Mouse (Mus musculus): ENCODE results near the gene Kansl3. TPM values are rescaled to one million over a fixed set of nuclear protein-coding genes. Genes with fewer than 3 reads are reported as not detected.

Kansl3 gene
- polyA plus RNA-seq, 1 experiment from 2014 or later = 49.8 TPM

GRCm38 (mm10) chr1:36296466-36297149 is 72.4 kb downstream of the Kansl3 start:
- H3K27ac ChIP-seq (ENCODE audit: low read length) = no peak overlapping the region
- H3K4me3 ChIP-seq (ENCODE audit: low read length) = no peak overlapping the region
- H3K36me3 ChIP-seq (ENCODE audit: insufficient read depth, low read length) = no peaks in the 10 kb centered on the region
- no peak overlapping the region for H3K4me2 ChIP-seq (replicated peaks; ENCODE audit: low read depth, low read length)
- no peak overlapping the region for H3K9ac ChIP-seq (replicated peaks; ENCODE audit: low read length)
- H3K27me3 ChIP-seq (ENCODE audit: insufficient read depth, low read length) = no peaks in the 10 kb centered on the region
- no peaks in the 10 kb centered on the region for H3K9me3 ChIP-seq (ENCODE audit: low read length)
- H3K4me1 ChIP-seq (ENCODE audit: insufficient read depth, low read length) = no peaks in the 10 kb centered on the region
- 64% methylated on average over 9 of the region's 9 CpGs for WGBS
- ATAC-seq (ENCODE audit: low FRiP score, low TSS enrichment) = no peak

- no peak overlapping the region for H3K9ac ChIP-seq (replicated peaks; ENCODE audit: low read length)
- H3K4me3 ChIP-seq (ENCODE audit: low read length) = no peak overlapping the region
- 76% methylated on average over 3 of the region's 3 CpGs for WGBS
- no peaks in the 10 kb centered on the region for H3K4me1 ChIP-seq (ENCODE audit: insufficient read depth, low read length)
- no peak overlapping the region for H3K27ac ChIP-seq (ENCODE audit: low read length)
- ATAC-seq (ENCODE audit: low FRiP score, low TSS enrichment) = no peak
- H3K36me3 ChIP-seq (ENCODE audit: insufficient read depth, low read length) = no peaks in the 10 kb centered on the region
- H3K9me3 ChIP-seq (ENCODE audit: low read length) = no peaks in the 10 kb centered on the region
- H3K27me3 ChIP-seq (ENCODE audit: insufficient read depth, low read length) = no peaks in the 10 kb centered on the region
- H3K4me2 ChIP-seq (replicated peaks; ENCODE audit: low read depth, low read length) = no peak overlapping the region
These were observed 74.6 kb downstream of the Kansl3 start for GRCm38 (mm10) chr1:36294402-36294801.

- no peaks in the 10 kb centered on the region for H3K36me3 ChIP-seq (ENCODE audit: insufficient read depth, low read length)
- H3K27me3 ChIP-seq (ENCODE audit: insufficient read depth, low read length) = no peaks in the 10 kb centered on the region
- no peak overlapping the region for H3K9ac ChIP-seq (replicated peaks; ENCODE audit: low read length)
- H3K4me2 ChIP-seq (replicated peaks; ENCODE audit: low read depth, low read length) = no peak overlapping the region
- WGBS = 89% methylated on average over 8 of the region's 8 CpGs
- ATAC-seq (ENCODE audit: low FRiP score, low TSS enrichment) = no peak
- H3K4me1 ChIP-seq (ENCODE audit: insufficient read depth, low read length) = no peaks in the 10 kb centered on the region
- H3K27ac ChIP-seq (ENCODE audit: low read length) = no peak overlapping the region
- no peak overlapping the region for H3K4me3 ChIP-seq (ENCODE audit: low read length)
- H3K9me3 ChIP-seq (ENCODE audit: low read length) = no peaks in the 10 kb centered on the region
These were observed 75.5 kb downstream of the Kansl3 start for GRCm38 (mm10) chr1:36293470-36293869.

Small RNA genes lying within 50 kb of the gene (microRNA-seq; reads per million reads assigned to microRNA genes)
- gene Mir6898 = not detected

Other genes starting within 250 kb of the Kansl3 start
- 61.3 and 69.0 TPM in 2 replicates for gene Uggt1, start 124.5 kb downstream of the Kansl3 start, polyA plus RNA-seq (2015; fragmentation: Nextera tagmentation; extraction: Ambion mirVana)
- gene Neurl3, start 94.5 kb downstream of the Kansl3 start, polyA plus RNA-seq (2015; fragmentation: Nextera tagmentation; extraction: Ambion mirVana) = 18.4 TPM in 2 replicates
- 6.5 and 7.9 TPM in 2 replicates for gene Arid5a, start 61.4 kb downstream of the Kansl3 start, polyA plus RNA-seq (2015; fragmentation: Nextera tagmentation; extraction: Ambion mirVana)
- 1.3 and 1.7 TPM in 2 replicates for gene Fer1l5, start 3.1 kb upstream of the Kansl3 start, polyA plus RNA-seq (2015; fragmentation: Nextera tagmentation; extraction: Ambion mirVana)
- 54.0 and 61.4 TPM in 2 replicates for gene Lman2l, start 76.1 kb upstream of the Kansl3 start, polyA plus RNA-seq (2015; fragmentation: Nextera tagmentation; extraction: Ambion mirVana)
- 13.8 and 13.9 TPM in 2 replicates for gene Cnnm4, start 102.4 kb upstream of the Kansl3 start, polyA plus RNA-seq (2015; fragmentation: Nextera tagmentation; extraction: Ambion mirVana)
- 3.5 and 3.7 TPM in 2 replicates for gene Cnnm3, start 142.7 kb upstream of the Kansl3 start, polyA plus RNA-seq (2015; fragmentation: Nextera tagmentation; extraction: Ambion mirVana)
- 15.2 and 21.7 TPM in 2 replicates for gene Ankrd23, start 167.7 kb upstream of the Kansl3 start, polyA plus RNA-seq (2015; fragmentation: Nextera tagmentation; extraction: Ambion mirVana)
- 0.30 and 1.5 TPM in 2 replicates for gene Gm42417, start 170.2 kb upstream of the Kansl3 start, polyA plus RNA-seq (2015; fragmentation: Nextera tagmentation; extraction: Ambion mirVana)
- 29.2 and 30.0 TPM in 2 replicates for gene Ankrd39, start 178.3 kb upstream of the Kansl3 start, polyA plus RNA-seq (2015; fragmentation: Nextera tagmentation; extraction: Ambion mirVana)
- gene Sema4c, start 189.2 kb upstream of the Kansl3 start, polyA plus RNA-seq (2015; fragmentation: Nextera tagmentation; extraction: Ambion mirVana) = 21.4 and 21.9 TPM in 2 replicates

Data from kidney, embryonic 16.5 days (tissue).